Mouse (Mus musculus): ENCODE measurements at regions not wholly inside any gene's neighbourhood (a gene's known extent, or its start where the extent isn't known, plus 50 kb on each side); places are given as distances from the start of the nearest gene placed in this dataset.

DNA sequence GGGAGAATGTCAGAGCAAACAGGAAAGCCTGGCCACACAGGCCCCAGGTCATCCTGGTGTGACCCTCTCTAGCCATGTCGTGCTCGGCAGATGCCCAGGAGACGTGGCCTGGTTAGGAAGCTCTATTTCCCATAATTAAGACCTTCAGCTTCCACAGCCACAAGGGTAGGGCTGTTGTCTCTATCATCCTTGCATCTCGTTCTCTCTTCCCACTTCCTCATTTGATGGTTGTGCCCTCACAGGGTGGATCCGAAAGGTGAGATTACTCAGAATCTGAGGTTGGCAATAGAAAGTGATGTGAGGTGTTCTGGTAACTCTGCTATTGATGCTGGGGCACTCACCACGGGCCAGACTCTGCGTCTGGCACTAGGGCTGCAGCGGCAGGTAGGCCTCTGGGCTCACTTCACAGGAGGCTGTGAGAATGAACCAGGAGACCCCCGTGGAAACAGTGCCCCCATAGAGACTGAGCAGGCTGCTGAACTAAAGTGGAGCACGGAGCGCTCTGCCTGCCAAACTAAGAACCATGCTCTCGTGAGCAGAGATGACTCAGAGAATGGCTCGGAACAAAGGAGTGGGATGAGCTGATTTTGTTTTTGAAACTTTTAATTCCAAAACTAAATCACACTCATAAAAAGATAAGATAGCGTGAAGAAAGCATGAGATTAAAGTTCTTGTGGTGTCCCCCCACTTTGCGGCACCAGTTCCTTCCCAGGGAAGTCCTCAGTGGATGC lies 266.5 kb upstream of the Tle3 start:
- TF ChIP-seq CTCF (conservative IDR thresholded peaks at IDR 0.05; ENCODE audit: low read length) (no peak), NANOG (IDR thresholded peaks at IDR 0.05; ENCODE audit: borderline replicate concordance, low read length) (no peak), POU5F1 (IDR thresholded peaks at IDR 0.05; ENCODE audit: borderline replicate concordance, low read length) (no peak)
